Mouse (Mus musculus): Measurements from ENCODE around the gene H2-Eb2.
A peak's percentile ranks its signal among the peaks of the same experiment; 100 is the strongest.

H2-Eb2 gene

DNA sequence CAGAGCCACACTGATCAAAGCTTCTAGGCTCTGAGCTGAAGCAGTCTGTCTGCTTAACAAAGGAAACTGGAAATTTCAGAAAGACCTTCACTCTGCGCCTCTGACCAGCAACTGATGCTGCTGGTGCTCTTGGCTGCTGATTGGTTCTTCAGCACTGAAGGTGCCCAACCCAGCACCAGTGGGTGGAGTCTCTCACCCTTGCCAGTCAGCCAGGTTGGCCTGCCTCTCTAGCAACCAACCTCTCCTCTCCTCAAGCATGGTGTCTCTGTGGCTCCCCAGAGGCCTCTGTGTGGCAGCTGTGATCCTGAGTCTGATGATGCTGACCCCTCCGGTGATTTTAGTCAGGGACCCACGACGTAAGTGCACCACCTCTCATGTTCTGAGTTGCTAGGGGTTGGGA lies at the start of gene H2-Eb2:
H2-Eb2 (plus strand) TSS at position 230 of the 400 bp plus-strand sequence.
- DNase-seq (ENCODE audit: low spot score), result no peak

DNA sequence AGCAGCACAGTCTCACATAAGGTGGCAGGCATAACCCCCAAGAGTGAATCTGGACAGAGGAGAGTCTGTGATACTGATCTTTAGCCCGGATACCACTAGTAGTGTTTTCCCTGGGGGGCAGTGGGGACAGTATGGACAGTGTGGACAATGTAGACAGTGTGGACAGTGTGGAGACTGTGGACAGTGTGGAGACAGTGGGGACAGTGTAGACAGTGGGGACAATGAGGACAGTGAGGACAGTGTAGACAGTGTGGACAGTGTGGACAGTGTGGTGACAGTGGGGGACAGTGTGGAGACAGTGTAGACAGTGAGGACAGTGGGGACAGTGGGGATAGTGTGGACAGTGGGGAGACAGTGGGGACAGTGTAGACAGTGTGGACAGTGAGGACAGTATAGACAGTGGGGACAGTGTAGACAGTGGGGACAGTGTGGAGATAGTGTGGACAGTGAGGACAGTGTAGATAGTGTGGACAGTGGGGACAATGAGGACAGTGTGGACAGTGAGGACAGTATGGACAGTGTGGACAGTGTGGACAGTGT lies 44.9 kb upstream of the H2-Eb2 start:
- DNase-seq (ENCODE audit: low spot score), result no peak

DNA sequence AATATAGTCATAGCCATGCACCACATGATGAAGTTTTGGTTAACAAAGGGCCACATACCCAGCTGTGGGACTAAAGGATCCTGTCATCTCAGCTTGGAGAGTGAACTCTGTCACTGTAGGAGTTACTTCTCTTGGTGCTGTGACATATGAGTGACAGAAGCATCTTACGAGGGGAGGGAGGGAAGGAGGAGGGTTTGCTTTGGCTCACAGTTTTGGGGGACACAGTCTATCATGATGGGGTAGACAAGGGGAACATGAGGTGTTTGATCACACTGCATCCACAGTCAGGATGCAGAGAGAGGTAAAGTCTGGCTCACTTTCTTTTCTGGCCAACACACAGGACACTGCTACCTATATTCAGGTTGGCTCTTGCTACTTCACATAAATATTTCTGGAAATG lies 43.6 kb upstream of the H2-Eb2 start:
- DNase-seq (ENCODE audit: low spot score), result no peak

DNA sequence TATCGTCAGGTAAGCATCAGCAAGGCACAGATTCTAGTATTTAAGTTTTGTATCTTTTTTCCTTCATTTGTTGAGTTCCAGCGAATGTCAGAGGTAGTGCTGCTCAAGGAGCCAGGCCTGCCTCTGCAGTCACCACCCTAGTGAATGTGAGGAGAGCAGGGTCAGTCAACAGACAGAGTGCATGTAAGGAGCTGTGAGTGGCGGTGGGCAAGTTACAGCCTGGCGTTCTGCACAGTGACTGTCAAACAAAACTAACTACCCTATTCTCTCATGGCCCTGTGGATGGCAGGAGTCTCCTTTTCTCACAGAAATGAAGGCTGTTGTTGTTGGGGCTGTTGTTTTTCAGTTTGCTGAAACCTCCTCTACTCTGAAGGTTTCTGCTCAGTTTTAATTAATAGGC lies 40.1 kb upstream of the H2-Eb2 start:
- no peak for DNase-seq (ENCODE audit: low spot score)

DNA sequence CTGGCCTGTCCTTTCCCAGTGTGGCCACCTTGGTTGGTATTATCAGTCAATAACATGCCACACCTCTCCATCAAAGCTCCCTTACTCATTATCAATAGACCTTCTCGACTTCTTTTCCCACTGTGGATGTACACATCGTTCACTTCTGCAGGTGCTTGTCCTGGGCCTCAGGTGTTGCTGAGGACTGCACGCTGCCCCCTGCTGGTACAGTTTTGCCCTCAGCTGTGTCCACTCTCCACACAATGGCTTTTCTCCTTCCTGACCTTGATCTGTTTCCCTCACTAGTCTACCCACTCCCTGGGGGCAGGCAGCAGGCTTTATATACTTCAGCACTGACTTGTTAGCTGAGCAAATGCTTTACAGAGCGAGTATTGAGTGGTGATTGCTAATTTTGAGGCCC lies 39.6 kb upstream of the H2-Eb2 start:
- DNase-seq (ENCODE audit: low spot score), result no peak

DNA sequence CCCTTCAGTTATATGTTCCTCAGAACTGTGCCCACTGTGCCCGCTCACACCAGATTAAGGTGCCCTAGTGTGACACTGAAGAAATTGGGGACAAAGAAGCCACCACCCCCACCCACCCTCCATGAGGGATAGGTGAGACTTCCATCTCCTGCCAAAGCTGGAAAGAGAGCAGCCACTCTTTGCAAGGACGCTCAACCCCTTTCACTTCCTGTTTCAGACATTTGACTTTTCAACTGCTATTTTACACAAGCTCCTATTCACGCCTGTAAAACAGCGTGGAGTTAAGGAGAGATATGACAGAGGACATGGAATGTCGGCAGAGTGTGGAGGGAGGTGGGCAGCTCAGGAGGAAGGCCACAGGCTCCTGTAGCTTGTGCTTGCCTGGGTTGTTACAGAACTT lies 39.0 kb upstream of the H2-Eb2 start:
- no peak for DNase-seq (ENCODE audit: low spot score)

DNA sequence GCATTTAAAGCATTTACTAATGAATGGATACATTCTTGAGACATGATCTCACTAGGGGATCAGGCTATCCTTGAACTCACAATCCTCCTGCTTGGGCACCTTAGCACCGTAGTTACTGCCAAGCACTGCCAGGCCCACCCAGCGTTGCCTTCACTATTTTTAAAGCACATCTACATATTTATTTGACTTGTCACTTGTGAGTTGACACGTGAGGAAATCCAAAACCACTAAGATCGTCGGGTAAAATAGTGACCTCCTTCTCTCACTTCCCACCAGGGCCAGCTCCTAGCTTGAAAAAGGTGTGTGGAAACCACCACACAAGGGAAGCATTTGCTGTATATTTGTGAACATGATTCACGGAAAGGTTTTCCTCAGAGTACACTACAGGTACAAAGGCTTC lies 38.5 kb upstream of the H2-Eb2 start:
- DNase-seq (ENCODE audit: low spot score), result no peak

DNA sequence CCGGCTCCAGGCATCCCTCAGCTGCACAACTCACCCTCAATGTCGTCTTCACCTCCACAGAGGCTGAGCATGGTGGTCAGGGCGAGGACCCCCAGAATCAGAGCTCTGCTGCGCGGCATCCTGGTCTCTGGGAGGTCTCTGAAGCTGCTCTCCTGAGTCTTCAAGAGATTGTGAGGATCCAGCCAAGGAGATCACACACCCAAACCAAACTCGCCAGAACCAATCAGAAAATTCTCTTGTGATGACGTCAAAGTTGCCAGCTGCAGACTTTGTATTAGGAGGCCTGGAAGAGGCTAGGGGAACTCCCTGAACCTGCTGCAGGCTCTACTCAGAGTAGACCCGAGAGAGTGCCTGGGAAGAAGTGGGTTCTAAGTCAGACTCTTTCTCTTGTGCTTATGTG lies 37.8 kb upstream of the H2-Eb2 start, which contains the start of gene H2-Aa:
H2-Aa (minus strand) TSS at position 176 of the 400 bp plus-strand sequence.
- peak; percentile 64 for DNase-seq (ENCODE audit: low spot score)

DNA sequence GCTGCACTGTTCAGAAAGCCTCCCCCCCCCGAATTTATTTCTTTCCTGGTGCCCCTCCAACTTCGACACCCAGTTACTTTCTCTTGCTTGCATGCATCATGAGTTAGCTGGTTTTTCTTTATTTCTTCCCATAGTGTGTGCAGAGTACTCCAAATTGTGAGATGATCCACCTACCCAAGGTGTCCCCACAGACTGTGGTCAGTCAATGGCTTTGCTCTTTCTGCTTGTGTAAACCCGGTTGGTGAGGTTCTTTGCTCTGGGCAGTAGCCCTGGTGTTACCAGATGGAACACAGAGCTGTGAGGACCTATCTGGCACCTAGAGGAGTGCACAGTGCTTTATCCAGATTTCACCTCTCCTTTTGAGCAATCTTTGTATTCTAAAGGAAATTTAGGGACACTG lies 37.3 kb upstream of the H2-Eb2 start:
- DNase-seq (ENCODE audit: low spot score), result no peak

DNA sequence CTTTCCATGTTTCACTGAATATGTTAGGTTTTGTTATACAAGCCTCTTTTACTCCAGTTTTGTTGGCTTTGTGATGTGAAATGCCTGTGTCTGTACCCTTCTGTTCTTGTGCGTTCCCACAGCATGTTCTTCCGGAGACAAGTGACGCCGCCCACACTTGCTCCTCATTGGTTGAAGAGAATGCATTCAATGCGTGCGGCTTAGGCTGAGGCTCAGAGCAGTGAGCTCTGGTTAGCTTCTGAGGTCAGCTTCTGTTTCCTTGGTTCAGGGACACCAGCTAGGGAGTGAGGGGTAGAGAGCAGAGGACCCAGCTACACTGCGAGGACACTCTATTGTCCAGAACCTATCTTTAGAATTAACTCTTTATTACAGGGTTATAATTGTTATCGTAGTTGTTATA lies 33.9 kb upstream of the H2-Eb2 start:
- DNase-seq (ENCODE audit: low spot score), result peak; percentile 72

DNA sequence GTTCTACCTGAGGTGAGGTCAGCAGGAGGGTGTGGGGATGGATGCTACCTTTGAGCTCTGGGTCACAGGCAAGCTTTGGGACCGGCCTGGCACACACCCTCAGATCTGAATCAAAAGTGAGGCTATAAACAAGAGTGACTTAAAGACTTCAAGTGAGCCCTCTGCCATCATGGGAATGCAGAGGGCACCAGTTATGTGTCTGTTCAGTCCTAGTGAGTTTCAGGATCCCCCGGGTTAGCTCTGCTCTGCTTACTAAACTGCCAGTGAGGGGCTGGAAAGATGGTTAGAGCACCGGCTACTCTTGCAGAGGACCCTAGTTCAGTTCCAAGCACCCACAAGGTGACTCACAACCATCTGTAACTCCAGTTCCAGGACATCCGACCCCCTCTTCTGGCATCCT lies 32.9 kb upstream of the H2-Eb2 start:
- no peak for DNase-seq (ENCODE audit: low spot score)

DNA sequence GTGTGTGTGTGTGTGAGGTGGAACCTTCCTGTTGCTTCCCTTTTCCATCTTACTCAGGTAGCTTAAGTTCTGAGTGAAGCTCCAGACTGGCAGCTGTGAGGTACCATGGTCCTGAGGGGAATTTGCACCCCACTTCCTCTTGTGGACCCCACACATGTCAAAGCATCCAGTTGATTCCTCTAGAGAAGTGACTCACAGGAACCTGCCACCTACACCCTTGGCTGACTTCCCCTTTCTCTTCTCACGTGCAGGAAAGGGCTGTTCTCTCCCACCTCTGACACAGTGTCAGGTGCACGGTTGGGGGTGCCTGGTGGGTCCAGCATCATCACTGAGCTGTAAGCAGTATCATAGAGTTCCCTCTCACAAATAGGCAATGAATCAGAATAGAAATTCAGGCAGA lies 31.9 kb upstream of the H2-Eb2 start:
- no peak for DNase-seq (ENCODE audit: low spot score)

DNA sequence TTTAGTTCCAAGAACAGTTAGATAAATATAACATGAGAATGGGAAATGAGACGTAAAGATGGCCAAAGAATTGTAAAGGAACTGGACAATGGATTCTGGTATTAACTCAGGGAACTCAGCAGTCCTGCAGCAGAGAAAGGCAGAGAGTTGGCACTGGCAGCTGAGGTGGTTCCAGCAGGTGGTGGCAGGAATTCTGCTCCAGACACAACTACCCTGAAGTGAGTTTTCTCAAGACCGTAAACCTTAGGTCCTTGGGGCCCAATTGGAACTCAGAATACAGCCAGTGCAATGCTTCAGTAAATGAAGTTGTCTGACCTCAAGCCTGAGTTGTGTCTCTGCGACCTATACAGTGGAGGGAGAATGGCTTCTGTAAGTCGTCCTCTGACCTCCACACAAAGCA lies 31.2 kb upstream of the H2-Eb2 start:
- DNase-seq (ENCODE audit: low spot score), result no peak

DNA sequence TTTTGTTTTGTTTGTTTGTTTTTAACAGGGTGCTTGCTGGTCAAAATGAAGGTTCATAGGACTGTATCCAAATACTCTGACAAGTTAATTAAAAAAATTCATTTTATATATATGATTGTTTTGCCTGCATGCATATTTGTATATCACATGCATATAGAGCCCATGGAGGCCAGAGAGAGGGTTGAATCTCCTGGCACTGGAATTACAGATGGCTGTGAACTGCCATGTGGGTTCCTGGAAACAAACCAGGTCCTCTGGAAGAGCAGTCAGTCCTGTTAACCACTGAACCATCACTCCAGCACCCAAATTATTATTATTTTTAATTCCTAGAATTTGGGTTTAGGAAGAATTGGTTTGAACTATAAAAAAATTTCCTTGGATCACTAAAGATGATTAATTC lies 30.2 kb upstream of the H2-Eb2 start:
- no peak for DNase-seq (ENCODE audit: low spot score)

DNA sequence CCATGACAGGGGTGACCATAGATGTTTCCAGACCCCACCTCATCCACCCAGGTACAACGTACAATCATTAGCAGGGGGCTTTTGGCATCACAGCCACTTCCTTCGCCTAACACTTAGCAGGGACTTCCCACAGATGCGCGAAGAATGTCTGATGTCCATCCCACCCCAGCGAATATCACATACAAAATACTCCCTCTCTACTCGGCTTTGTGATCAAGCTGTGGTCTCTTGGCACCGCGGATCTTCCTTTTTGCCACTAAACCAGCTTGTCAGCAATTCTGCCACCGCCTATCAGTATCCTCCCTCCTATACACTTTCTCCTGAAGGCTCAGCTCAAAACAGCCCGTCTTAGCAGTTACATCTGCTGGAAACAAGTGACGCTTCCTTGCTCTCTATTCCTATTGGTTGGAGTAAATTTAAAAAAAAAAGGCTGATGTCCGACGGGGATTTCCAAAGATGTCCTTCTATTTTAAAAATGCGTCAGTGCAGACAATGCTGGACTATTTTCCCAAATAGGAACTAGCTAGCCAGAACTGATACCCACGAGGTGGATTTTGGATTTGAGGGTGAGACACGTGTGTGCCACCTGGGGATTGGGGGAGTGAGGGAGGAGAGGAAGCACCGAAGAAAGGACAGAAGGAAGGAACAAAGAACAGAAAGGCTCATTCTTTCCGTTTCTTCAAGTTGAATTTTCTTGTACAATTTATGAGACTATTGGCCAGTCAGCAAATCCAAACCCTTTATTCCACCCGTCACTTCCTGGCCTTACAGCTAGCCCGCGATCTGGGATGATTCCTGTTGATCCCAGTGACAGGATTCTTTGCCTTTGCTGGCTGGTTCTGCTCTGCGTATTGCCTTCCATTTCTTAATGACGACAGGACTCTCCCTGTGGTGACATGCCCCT lies 29.3 kb upstream of the H2-Eb2 start:
- no peak for DNase-seq (ENCODE audit: low spot score)

DNA sequence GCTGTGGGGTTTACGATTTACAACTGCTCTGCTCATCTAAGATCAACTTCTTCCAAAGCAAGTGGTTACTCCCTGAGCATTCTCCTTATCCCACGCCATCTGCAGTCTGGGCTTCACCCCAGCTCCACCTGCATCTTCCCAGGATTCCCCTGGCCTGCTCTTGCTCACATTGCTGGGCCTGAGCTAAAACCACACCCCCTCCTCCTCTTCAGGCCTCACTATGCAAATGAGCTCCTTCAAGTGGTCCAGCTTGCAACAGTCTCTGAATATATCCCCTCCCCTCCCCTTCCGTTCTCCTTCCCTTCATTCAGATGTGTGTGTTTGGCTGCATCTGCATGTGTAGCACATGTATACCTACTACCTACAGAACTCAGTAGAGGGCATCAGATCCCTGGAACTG lies 26.1 kb upstream of the H2-Eb2 start:
- no peak for DNase-seq (ENCODE audit: low spot score)

DNA sequence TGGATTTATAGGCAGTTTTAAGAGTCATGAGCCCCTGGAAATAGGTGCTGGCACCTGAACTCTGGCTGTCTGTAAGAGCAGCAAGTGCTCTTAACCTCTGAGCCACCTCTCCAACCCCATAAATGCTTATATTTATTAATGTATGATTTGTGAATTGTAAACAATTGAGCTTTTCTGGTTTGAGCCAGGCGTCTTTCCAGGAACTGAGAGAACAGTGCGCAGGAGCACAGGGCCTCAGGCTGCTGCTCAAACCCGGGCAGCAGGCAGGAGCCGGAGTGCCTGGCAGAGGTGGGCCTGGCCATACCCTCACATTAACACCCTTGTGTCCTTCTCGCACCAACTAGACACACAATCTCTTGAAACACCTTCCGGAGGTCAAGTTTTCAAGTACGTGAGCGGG lies 25.4 kb upstream of the H2-Eb2 start:
- no peak for DNase-seq (ENCODE audit: low spot score)

DNA sequence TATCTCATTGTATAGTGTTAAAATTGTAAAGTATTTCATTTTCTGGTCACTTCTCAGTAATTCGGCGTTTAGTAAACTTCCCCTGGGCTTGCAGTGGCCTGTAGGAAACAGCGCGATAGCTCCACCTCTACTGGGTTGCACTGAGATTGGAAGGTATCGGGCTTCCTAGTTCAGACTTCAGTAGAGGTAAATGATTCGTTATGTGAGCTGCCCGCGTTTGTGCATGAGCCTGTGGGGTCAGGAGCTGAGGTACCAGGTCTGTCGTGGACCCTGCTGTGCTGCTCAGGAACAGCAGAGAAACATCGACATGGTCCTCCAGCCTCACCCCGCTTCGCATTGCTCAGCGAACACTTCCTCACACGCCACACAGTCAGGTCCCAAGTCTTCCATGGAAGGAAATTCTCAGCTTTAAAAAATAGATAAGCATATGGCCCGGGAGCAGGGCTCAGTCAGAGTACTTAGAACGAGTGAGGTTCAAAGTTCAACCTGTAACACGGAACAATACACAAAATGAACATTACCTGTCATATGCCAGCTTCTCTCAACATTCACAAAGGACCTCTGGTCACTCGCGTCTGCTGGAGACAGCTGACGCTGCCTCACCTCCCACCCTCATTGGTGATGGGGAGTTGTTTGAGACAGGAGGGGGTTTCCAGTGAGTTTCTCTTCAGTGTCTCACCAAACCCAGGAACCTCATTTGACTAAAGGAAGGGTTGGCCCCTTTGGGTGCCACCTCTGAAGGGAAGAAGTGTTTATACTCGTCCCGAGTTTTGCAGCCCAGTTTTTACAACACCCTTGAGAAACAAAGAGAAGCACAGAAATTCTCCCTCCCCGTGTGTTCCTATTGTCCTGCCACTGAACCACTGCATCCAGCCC lies 24.5 kb upstream of the H2-Eb2 start:
- DNase-seq (ENCODE audit: low spot score), result no peak

DNA sequence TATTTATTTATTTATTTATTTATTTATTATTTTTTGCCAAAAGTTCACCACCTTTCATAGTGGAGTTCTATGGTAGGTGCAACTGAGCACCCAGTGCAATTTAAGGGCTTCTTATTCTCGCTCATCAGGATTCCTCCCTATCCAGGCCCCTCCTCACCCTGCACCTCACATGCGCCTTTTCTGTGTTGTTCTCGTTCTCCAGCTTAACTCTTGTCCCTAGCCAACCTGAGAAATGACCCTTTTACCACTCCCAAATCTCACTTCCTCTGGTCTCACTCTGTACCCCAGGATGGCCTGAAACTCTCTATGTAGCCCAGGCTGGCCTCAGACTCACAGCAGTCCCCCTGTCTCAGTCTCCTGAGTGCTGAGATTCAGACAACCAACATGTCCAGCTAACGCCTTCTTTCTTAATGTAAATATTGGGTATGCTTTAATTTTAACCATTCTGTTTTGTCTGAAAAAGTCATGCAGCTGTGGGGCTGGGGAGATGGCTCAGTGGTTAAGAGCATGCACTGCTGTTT lies 23.7 kb upstream of the H2-Eb2 start:
- DNase-seq (ENCODE audit: low spot score), result no peak

DNA sequence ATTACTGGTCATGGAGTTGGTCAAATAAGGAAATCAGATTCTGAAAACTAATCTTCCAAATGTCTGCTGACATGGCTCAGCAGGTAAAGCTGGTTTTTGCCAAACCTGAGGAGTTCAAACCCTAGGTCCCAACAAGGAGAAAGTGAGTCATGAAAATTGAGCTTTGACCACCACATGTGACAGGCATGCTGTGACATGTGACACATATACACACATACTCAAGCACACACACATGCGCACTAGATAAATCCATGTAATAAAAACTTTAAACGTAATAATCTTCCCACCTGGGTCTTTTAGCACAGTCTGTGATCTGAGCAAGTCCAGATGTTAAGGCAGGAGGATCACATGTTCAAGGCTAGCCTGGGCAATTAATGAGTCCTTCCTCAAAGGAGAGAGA lies 21.7 kb upstream of the H2-Eb2 start:
- no peak for DNase-seq (ENCODE audit: low spot score)

DNA sequence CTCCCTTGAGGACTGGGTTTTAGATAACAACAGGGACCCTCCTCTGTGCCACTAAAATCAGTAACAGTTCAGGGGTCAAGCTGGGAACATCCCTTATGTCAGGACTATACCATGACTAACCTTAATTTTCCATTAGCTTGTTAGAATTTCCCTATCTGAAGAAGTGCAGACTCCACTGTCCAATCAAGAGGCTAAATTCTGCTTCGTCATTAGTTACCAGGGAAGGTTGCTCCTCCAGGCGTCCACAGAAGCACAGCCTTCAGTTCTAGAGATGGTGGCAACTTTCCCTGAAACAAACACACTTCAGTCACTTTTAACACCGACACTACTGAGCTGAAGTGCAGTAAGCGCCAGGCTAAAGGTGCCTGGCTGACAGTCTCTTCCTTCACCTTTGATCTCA lies 20.7 kb upstream of the H2-Eb2 start:
- DNase-seq (ENCODE audit: low spot score), result no peak

DNA sequence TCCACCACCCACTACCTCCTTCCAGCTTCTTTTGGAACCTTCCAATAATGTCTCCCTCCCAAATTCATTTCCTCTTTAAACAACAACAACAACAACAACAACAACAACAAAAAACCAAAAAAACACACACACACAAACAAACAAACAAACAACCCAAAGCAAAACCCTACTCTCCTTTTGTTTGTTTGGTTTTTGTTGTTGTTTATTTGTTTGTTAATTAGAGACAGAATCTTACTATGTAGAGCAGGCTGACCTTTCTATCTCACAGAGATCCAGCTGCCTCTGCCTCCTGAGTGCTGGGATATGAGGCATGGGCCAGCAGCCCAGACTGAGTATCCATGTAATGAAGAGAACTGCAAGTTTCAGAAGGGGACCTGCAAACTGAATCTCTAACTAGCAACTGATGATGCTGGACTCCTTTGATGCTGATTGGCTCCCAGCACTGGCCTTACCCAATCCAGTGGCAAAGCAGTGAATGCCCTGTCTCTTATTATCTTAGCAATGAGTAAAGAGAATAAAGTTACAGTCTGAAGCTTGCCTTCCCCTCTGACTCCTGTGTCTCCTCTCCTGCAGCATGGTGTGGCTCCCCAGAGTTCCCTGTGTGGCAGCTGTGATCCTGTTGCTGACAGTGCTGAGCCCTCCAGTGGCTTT lies 20.0 kb upstream of the H2-Eb2 start, which contains the start of gene H2-Eb1:
H2-Eb1 (plus strand) TSS at position 488 of the 651 bp plus-strand sequence.
- peak; percentile 69 for DNase-seq (ENCODE audit: low spot score)

Data from ovary, postnatal 36 days (tissue).